Mouse (Mus musculus): ENCODE data around the gene Nsl1.

DNA sequence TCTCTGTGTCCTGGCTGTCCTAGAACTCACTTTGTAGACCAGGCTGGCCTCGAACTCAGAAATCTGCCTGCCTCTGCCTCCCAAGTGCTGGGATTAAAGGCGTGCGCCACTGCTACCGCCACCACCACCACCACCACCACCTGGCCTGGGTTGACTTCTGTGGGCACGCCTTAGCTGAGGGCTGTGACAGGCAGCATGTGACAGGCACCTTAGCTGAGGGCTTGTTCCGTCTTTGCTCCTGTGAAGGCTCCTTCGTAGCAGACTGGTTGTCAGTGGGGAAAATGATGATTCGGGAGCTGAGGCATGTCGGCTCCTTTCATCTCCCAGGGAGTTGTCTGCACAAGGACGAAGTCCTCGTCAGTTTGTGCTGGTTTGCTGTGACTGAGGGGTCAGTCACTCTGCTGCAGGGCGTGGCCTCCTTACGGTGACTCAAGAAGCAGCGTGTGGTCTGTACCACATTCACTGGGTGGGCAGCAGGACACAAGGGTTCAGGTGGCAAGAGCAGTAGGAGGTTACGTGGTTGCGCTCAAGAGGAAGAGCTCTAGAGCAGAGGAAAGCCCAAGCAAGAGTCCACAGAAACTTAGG, 9.6 kb downstream of the Nsl1 start:
- TF ChIP-seq POLR2A (IDR thresholded peaks at IDR 0.05; ENCODE audit: insufficient read length, low read depth) (no peak), REST (IDR thresholded peaks at IDR 0.05; ENCODE audit: insufficient read depth, insufficient read length) (no peak), E2F4 (IDR thresholded peaks at IDR 0.05; ENCODE audit: insufficient read depth) (no peak), SRF (IDR thresholded peaks at IDR 0.05; ENCODE audit: control insufficient read depth, insufficient read length, low read depth) (no peak), POLR2AphosphoS2 (IDR thresholded peaks at IDR 0.05; ENCODE audit: insufficient read length, low read depth) (no peak), MAX (IDR thresholded peaks at IDR 0.05; ENCODE audit: low read depth) (no peak)

Measured in myocyte (in vitro differentiated cells).